In the genomic region with DNA sequence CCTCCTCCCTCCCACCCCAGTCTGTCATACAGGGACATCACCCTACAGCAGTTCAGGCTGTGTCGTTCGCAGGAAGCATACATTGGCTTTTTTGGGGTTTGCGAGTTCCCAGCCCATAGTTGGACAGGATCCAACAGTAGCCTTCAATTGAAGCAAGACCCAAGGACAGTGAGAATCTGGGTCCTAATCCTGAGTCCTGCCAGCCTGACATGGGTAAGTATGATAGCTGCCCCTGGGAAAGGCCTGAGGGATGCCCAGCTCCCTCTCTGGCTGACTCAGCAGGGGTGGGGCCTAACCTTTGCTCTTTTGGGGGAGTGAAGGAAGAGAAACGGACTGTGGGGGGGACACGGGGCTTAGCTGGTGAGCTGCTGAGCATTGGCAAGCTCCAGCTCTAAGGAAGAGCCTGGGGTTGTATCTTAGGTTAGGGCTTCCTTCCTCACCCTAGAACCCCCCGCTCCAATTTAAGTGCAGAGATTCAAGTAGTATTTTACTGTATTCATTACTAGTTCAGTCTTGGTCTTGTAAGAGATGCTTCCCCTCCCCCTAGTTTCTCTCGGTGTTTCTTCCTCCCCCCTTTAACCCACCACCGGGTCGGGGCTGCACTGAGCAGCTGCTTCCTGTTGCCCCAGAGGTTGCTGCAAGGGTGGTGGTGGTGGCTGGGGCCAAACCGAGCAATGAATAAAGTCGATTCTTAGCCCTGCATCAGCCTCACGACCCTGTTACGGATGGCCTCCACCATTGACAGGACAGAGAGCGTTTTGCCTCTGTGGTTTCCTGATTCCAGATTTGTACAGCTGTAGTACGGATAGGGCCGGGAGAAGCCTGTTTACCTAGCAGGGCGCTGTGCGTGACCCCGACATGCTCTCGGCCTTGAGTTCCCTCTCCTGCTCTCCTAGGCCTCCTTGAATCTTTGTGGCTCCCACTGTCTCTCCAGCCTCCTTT, we compare ENCODE assay signal across 8 mouse cellular contexts. TPM values are rescaled to one million over a fixed set of nuclear protein-coding genes. Genes with fewer than 3 reads are reported as not detected.
DNase-seq lines count a peak whose midpoint lies in the region; ATAC-seq lines count a peak whose summit lies in the region.

A gene (plus strand): TSS at position 14 of the 942 bp plus-strand sequence.

- peaks cover 47% of the 10 kb centered on the region for H3K4me1 ChIP-seq in embryonic facial prominence, embryonic 15.5 days
- peaks cover 23 to 48% of the 10 kb centered on the region in 2 experiments for H3K4me1 ChIP-seq in heart, embryonic 14.5 days (ENCODE audit: control insufficient read depth in 2 of 2, insufficient read depth in 2 of 2, low read length in 2 of 2)
- H3K4me1 ChIP-seq in liver, embryonic 16.5 days (ENCODE audit: control insufficient read depth, low read depth, low read length), result peaks cover 51% of the 10 kb centered on the region
- H3K4me1 ChIP-seq in neural tube, embryonic 12.5 days, result peaks cover 40% of the 10 kb centered on the region

- H3K4me2 ChIP-seq in embryonic facial prominence, embryonic 15.5 days (replicated peaks), result peak within 1 kb of the TSS; percentile 90
- H3K4me2 ChIP-seq in heart, embryonic 14.5 days (ENCODE audit: low read length), result peak within 1 kb of the TSS; percentile 96
- peak within 1 kb of the TSS; percentile 82 for H3K4me2 ChIP-seq in liver, embryonic 16.5 days (ENCODE audit: low read depth, low read length)
- H3K4me2 ChIP-seq in neural tube, embryonic 12.5 days (replicated peaks), result peak within 1 kb of the TSS; percentile 93

- H3K9me3 ChIP-seq in embryonic facial prominence, embryonic 15.5 days (replicated peaks), result no peaks in the 10 kb centered on the region
- H3K9me3 ChIP-seq in heart, embryonic 14.5 days (ENCODE audit: control insufficient read depth, low read length), result no peaks in the 10 kb centered on the region
- H3K9me3 ChIP-seq in liver, embryonic 16.5 days (replicated peaks; ENCODE audit: control insufficient read depth, low read length), result no peaks in the 10 kb centered on the region
- H3K9me3 ChIP-seq in neural tube, embryonic 12.5 days, result no peaks in the 10 kb centered on the region

- H3K9ac ChIP-seq in embryonic facial prominence, embryonic 15.5 days, result peak within 1 kb of the TSS; percentile 66
- H3K9ac ChIP-seq in heart, embryonic 14.5 days (ENCODE audit: low read length), result peak within 1 kb of the TSS; percentile 94
- H3K9ac ChIP-seq in liver, embryonic 16.5 days (ENCODE audit: low read depth, low read length), result peak within 1 kb of the TSS; percentile 93
- H3K9ac ChIP-seq in neural tube, embryonic 12.5 days, result peak within 1 kb of the TSS; percentile 85

- peak; percentile 54; the same call in 1 of the 2 replicates for ATAC-seq in embryonic facial prominence, embryonic 15.5 days (ENCODE audit: insufficient number of reproducible peaks, low FRiP score, low TSS enrichment, low read depth)
- peak; percentile 6; the same call in 1 of the 2 replicates for ATAC-seq in heart, embryonic 14.5 days (ENCODE audit: insufficient number of reproducible peaks, insufficient read depth, low FRiP score, low read depth)
- ATAC-seq in liver, embryonic 16.5 days (ENCODE audit: low read depth), result peak; percentile 58
- peak; percentile 25; the same call in 1 of the 2 replicates for ATAC-seq in neural tube, embryonic 12.5 days (ENCODE audit: low FRiP score, low read depth)

- peak; percentile 89 for DNase-seq in CD4-positive, CD25-positive, alpha-beta regulatory T cell, adult 2 months (ENCODE audit: low read depth, low spot score)
- DNase-seq in adrenal gland, postnatal 10 days, result peak; percentile 80
- peak; percentile 77 for DNase-seq in kidney, postnatal 10 days
- DNase-seq in thymus, postnatal 25 days, result peak; percentile 85

- peak within 1 kb of the TSS; percentile 89 for H3K4me3 ChIP-seq in embryonic facial prominence, embryonic 15.5 days (replicated peaks)
- peak within 1 kb of the TSS; percentile 91 for H3K4me3 ChIP-seq in heart, embryonic 14.5 days (ENCODE audit: control insufficient read depth in 1 of 2, insufficient read depth in 1 of 2, low read depth in 1 of 2, low read length in 2 of 2)
- peak within 1 kb of the TSS; percentile 85 for H3K4me3 ChIP-seq in liver, embryonic 16.5 days (ENCODE audit: low read depth, low read length)
- H3K4me3 ChIP-seq in neural tube, embryonic 12.5 days, result peak within 1 kb of the TSS; percentile 87

- no peaks in the 10 kb centered on the region for H3K27me3 ChIP-seq in embryonic facial prominence, embryonic 15.5 days
- no peaks in the 10 kb centered on the region for H3K27me3 ChIP-seq in heart, embryonic 14.5 days (ENCODE audit: control insufficient read depth, insufficient read depth, low read length)
- no peaks in the 10 kb centered on the region for H3K27me3 ChIP-seq in liver, embryonic 16.5 days (ENCODE audit: control insufficient read depth, insufficient read depth, low read depth, low read length)
- no peaks in the 10 kb centered on the region for H3K27me3 ChIP-seq in neural tube, embryonic 12.5 days (replicated peaks)

- WGBS in embryonic facial prominence, embryonic 15.5 days, result 2% methylated on average over 20 of the region's 20 CpGs
- WGBS in heart, embryonic 14.5 days, result 1% methylated on average over 20 of the region's 20 CpGs
- WGBS in liver, embryonic 16.5 days (ENCODE audit: insufficient replicate concordance), result under 1% methylated on average over 20 of the region's 20 CpGs
- 1% methylated on average over 20 of the region's 20 CpGs for WGBS in neural tube, embryonic 12.5 days

- H3K27ac ChIP-seq in embryonic facial prominence, embryonic 15.5 days (replicated peaks), result peak within 1 kb of the TSS; percentile 94
- peak within 1 kb of the TSS; percentile 93 to 98 for H3K27ac ChIP-seq in heart, embryonic 14.5 days (replicated peaks in 1 of 2; ENCODE audit: control insufficient read depth in 1 of 2, insufficient read depth in 1 of 2, low read depth in 2 of 2, low read length in 2 of 2)
- peak within 1 kb of the TSS; percentile 98 for H3K27ac ChIP-seq in liver, embryonic 16.5 days (ENCODE audit: low read length)
- peak within 1 kb of the TSS; percentile 80 for H3K27ac ChIP-seq in neural tube, embryonic 12.5 days

- H3K36me3 ChIP-seq in embryonic facial prominence, embryonic 15.5 days, result peaks cover 32% of the 10 kb centered on the region
- H3K36me3 ChIP-seq in heart, embryonic 14.5 days (ENCODE audit: control insufficient read depth, insufficient read depth, low read length), result peaks cover 39% of the 10 kb centered on the region
- H3K36me3 ChIP-seq in liver, embryonic 16.5 days (ENCODE audit: control insufficient read depth, insufficient read depth), result peaks cover 35% of the 10 kb centered on the region
- H3K36me3 ChIP-seq in neural tube, embryonic 12.5 days, result peaks cover 35% of the 10 kb centered on the region

RNA-seq across cellular contexts. Expression of the gene that starts here (rescaled TPM):
- 10 to 100 TPM; 37.1 to 51.9 TPM for total RNA-seq in adrenal gland, postnatal 10 days (2021)
- 11.0 and 12.2 TPM in 2 replicates for polyA plus RNA-seq in embryonic facial prominence, embryonic 15.5 days (2015; fragmentation: Nextera tagmentation; extraction: Ambion mirVana)
- 13.3 and 17.2 TPM in 2 replicates for polyA plus RNA-seq in heart, embryonic 14.5 days (2014; fragmentation: Nextera tagmentation; extraction: Ambion mirVana)
- 5.4 and 6.0 TPM in 2 replicates for polyA plus RNA-seq in liver, embryonic 16.5 days (2015; fragmentation: Nextera tagmentation; extraction: Ambion mirVana)
- 12.2 and 14.9 TPM in 2 replicates for polyA plus RNA-seq in neural tube, embryonic 12.5 days (2016; fragmentation: Nextera tagmentation; extraction: Ambion mirVana)

Comparison
In these comparisons a context has a peak if more than half of its experiments do, and no peak if none do; other contexts are left out.
1. Peak in every context shown above with its lines: DNase-seq, ATAC-seq, H3K4me3 ChIP-seq and H3K27ac ChIP-seq.
2. ATAC-seq: peak in every context shown above with its lines; median percentile 58 in liver, embryonic 16.5 days; 54 in embryonic facial prominence, embryonic 15.5 days; 25 in neural tube, embryonic 12.5 days; 6 in heart, embryonic 14.5 days.